Mouse (Mus musculus): ENCODE measurements around the gene Obscn.

GRCm38 (mm10) chr11:58977150-58977549, 159.1 kb downstream of the Obscn start:
- no peak for TF ChIP-seq CTCF (IDR thresholded peaks at IDR 0.05; ENCODE audit: low read depth)
- TF ChIP-seq EP300 (IDR thresholded peaks at IDR 0.05; ENCODE audit: low read depth) = no peak

Measured in heart, postnatal 0 days (tissue).